Mouse (Mus musculus): ENCODE results near the gene Ube2q2.

DNA sequence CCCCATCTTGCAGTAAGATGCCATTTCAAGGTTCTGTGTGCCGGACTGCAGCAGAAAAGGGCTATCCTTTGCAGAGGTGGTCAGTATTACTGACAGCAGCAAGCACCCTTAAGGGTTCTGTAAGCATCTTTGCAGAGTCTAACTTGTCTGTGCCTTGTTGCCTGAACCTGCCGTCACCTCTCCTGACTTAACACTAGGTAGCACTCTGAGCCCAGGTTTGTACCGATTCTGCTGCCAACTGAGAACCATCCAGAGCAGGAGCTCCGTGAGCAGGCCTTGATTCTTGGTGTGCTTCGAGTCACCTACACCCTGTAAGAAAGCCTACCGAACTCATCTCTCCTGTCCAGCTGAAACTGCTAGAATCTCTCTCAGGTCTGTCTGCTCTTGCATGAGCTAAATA lies 82.9 kb downstream of the Ube2q2 start:
- TF ChIP-seq EP300 (IDR thresholded peaks at IDR 0.05; ENCODE audit: insufficient read depth, low read depth, low read length) (no peak), CTCF (IDR thresholded peaks at IDR 0.05; ENCODE audit: low read depth, low read length) (peak; percentile 36), POLR2A (IDR thresholded peaks at IDR 0.05; ENCODE audit: insufficient read depth, low read length) (no peak)
